Mouse (Mus musculus) embryonic fibroblast, embryonic 13.5 days (primary cell): ENCODE results near the gene Tln2. TPM values are rescaled to one million over a fixed set of nuclear protein-coding genes. Genes with fewer than 3 reads are reported as not detected.

Source experiments
- H3K27ac ChIP-seq: 2 replicates; pipeline ENCODE4 v1.5.1; 2012; ENCODE audit warnings: low read length, control low read depth, inconsistent platforms; ENCODE audit not compliant: insufficient read depth
- H3K4me1 ChIP-seq: 2 replicates; pipeline ENCODE4 v1.6.1; 2011; ENCODE audit warnings: low read length; ENCODE audit not compliant: control insufficient read depth, insufficient read depth
- H3K4me3 ChIP-seq: 2 replicates; pipeline ENCODE4 v1.5.1; 2011; ENCODE audit warnings: mild to moderate bottlenecking, control low read depth, low read length; ENCODE audit not compliant: insufficient read depth
- CTCF ChIP-seq: IDR thresholded peaks from 2 replicates; pipeline ENCODE4 v1.5.1; 2011; ENCODE audit warnings: mild to moderate bottlenecking, control low read depth, low read length, moderate library complexity, borderline replicate concordance; ENCODE audit not compliant: insufficient read depth
- POLR2A ChIP-seq: IDR thresholded peaks from 2 replicates; pipeline ENCODE4 v1.6.1; 2011; ENCODE audit warnings: low read depth, mild to moderate bottlenecking, control low read depth, low read length, moderate library complexity
- polyA plus RNA-seq: library from polyadenylated mRNA; stranded (reverse); fragments of >200 nt; gene quantifications from 2 replicates; pipeline ENCODE4 v1.2.4, GENCODE M21; 2011; ENCODE audit warnings: low read depth; ENCODE audit not compliant: missing spikeins, insufficient read length

The Tln2 gene
- polyA plus RNA-seq, 1 experiment: 33.4 TPM

GRCm38 (mm10) chr9:67435333-67436154, 124.0 kb downstream of the Tln2 start:
- Histone ChIP-seq H3K4me1 (no peaks in the 10 kb centered on the region), H3K27ac (no peak overlapping the region), H3K4me3 (no peak overlapping the region)
- TF ChIP-seq POLR2A: no peak
- TF ChIP-seq CTCF: no peak

DNA sequence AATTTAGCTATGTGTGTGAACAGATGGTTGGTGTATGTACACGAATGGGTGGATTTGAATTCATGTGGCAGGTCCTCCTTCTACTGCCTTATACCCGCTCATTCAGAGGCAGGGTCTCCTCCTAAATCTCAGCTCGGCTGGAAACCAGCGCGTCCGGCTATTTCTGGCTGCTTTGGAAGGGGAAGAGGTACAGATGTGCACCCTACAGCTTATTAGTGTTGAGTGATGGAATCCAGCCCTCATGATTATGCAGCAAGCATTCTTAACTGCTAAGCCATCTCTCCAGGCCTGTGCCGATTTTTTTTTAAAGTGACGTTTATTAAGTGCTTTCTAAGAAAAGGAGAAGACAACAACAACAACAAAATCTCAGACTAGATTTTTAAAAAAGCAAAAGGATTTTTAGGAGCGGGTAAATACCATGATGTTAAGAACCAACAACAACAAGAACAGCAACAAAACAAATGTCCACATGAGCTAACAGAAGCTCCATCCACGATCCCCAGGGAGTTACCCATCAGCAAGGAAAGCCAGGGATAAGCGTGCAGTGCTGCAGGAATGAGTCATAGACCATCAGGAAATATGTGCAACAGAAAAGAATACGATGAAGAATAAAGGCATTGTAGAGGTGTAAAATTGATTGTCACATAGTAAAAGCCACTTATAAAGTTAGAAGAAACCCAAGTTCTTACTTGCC, 130.2 kb downstream of the Tln2 start:
- H3K4me1 ChIP-seq: peaks cover 5% of the 10 kb centered on the region
- TF ChIP-seq CTCF: no peak
- H3K27ac ChIP-seq: no peak overlapping the region
- no peak overlapping the region for H3K4me3 ChIP-seq

DNA sequence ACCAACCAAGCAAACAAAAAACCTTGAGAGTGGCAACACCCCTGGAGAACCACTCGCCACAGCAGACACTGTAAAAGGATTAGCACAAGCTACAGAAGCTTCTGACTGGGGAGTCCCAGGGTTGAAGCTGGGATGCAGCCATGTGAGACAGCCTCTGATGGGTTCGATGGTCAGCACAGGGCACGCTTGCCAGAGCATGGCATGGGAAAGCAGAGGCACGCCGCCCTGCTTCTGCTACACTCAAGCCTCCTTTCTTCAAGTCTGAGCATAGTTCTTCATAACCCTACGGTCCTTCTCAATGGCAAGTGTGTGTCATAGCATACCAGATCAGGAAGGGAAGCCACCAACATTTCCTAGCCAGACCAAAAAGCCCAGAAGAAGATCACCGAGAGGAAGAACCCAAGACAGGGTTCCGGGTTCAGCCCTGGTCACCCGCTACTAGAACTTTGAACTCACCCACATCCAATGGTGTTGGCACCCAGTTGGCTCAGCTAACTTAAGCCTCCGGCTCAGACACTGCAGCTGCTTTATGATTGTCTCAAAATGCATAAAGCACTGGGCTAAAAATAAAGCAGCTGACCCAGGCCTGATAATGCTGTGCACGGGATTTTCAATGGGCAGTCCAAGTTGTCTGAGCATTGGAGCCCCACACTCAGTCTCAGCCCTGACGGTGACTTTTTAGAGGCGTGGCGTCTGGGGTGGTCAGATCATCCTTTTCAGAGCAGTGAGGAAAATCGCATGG, 131.0 kb downstream of the Tln2 start:
- no peak for TF ChIP-seq POLR2A
- TF ChIP-seq CTCF: no peak
- Histone ChIP-seq H3K27ac (no peak overlapping the region), H3K4me1 (peaks cover 5% of the 10 kb centered on the region), H3K4me3 (no peak overlapping the region)

DNA sequence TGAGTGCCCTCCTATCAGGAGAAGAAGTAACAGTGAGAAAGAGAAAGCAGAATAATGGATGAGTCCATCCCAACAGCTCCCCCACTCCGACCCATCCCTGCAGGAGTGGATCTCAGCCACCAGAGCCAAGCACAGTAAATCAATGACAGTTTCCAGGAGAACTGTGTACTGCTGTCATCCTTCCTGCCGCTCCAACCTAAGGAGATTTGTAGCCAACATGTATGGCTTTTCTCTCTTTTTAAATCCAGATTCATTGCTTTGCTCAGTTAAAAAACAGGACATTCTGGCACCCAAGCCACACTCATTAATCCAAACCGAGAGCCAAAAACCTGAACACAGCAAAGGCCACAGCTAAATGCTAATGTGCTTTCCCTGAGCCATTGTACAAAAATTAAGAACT, 133.2 kb downstream of the Tln2 start:
- TF ChIP-seq CTCF: no peak
- Histone ChIP-seq H3K4me3 (no peak overlapping the region), H3K4me1 (peaks cover 5% of the 10 kb centered on the region), H3K27ac (no peak overlapping the region)

GRCm38 (mm10) chr9:67424110-67424509, 135.4 kb downstream of the Tln2 start:
- Histone ChIP-seq H3K4me1 (no peaks in the 10 kb centered on the region), H3K27ac (no peak overlapping the region), H3K4me3 (no peak overlapping the region)
- TF ChIP-seq POLR2A: no peak
- no peak for TF ChIP-seq CTCF

DNA sequence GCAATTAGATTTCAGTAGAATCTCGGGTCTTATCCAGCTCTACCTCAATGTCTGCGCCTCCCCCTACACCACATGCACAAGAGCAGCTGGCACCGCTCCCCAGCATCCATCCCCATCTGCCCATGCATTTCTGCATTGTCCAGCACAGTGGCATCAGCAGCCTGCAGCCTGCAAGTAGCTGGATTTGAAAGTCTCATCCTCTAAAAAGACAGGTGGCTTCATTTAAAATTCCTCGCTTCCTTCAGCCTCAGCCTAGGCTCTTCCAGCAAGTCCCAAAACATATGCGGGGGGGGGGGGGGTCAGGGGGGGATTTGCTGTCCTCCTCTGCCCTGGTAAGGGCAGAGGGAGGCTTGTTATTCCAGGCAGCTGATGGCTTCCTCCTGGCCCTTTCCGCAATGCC, 141.4 kb downstream of the Tln2 start:
- H3K4me1 ChIP-seq: no peaks in the 10 kb centered on the region
- no peak for TF ChIP-seq CTCF
- no peak for TF ChIP-seq POLR2A
- H3K4me3 ChIP-seq: no peak overlapping the region
- no peak overlapping the region for H3K27ac ChIP-seq

DNA sequence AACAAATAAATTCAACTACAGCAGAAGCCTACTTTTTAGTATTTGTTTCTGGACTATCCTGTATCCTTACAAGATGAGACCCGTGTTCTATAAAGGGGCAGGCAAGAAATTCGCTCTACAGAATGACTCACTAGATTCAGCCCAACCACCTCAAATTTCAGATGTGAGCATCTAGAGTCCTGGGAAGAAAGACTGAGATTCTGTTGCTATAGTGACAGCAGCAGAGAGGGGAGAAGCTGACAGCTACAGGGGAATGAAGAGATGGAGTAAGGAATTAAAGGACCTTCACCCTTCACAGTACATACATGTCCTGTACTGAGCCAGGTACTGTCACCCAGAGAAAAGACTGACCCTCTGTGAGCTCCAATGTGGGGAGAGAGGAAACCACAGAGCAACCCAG, 148.8 kb downstream of the Tln2 start:
- no peaks in the 10 kb centered on the region for H3K4me1 ChIP-seq
- no peak overlapping the region for H3K4me3 ChIP-seq
- TF ChIP-seq CTCF (no peak), POLR2A (no peak)
- no peak overlapping the region for H3K27ac ChIP-seq

GRCm38 (mm10) chr9:67404736-67405135, 154.8 kb downstream of the Tln2 start:
- H3K4me3 ChIP-seq: no peak overlapping the region
- H3K27ac ChIP-seq: no peak overlapping the region
- TF ChIP-seq POLR2A: no peak
- TF ChIP-seq CTCF: no peak
- peaks cover 3% of the 10 kb centered on the region; the same call in 1 of the 2 replicates for H3K4me1 ChIP-seq

DNA sequence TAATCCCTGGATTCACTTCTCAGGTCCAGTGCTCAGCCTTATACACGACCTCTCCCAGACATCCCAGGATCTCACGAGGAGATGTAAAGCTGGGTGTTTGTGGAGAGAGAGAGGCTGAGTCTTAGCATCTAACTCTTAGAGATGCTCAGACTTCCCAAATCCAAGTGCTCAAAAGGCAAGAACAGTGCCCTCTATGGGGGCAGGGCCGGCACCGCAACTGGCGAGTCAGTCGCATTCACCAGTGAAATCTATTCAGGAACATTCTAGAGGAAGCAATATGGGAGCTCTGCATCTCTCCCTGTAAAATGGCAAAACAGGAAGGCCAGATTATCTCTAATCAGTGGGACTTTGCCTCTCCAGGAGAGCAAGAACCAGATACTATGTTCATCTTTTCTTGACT, 159.9 kb downstream of the Tln2 start:
- Histone ChIP-seq H3K4me3 (no peak overlapping the region), H3K4me1 (peaks cover 1% of the 10 kb centered on the region; the same call in 1 of the 2 replicates), H3K27ac (no peak overlapping the region)
- TF ChIP-seq POLR2A (no peak), CTCF (no peak)

DNA sequence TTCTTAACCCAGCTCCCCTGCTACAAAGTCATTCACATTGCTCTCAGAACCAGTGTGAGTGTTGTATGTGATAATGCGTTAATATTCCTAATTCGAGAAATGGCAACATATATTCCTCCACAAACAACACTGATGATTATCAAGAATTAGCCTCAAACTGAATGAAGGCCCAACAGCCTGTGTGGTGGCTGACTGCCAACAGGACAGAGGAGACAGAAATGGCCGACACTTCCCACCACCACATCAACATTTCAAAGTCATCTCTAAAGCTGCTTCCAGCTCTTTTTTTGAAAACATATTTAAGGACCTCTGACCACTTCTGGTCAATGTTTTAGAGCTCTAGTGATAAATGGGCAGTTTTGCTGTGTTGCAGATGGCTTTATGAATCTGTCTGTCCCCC, 161.7 kb downstream of the Tln2 start:
- H3K27ac ChIP-seq: no peak overlapping the region
- H3K4me3 ChIP-seq: no peak overlapping the region
- no peaks in the 10 kb centered on the region for H3K4me1 ChIP-seq
- TF ChIP-seq CTCF (no peak), POLR2A (no peak)
